Mouse (Mus musculus): ENCODE results near the gene Trim34b. TPM values are rescaled to one million over a fixed set of nuclear protein-coding genes. Genes with fewer than 3 reads are reported as not detected.
"Not testable (repeated sequence)": the region's sequence is repeated elsewhere in the genome, so short reads cannot be mapped to it uniquely, and the experiment has no call there.

The Trim34b gene
- polyA plus RNA-seq (2012; rRNA removed) = not detected in 2 replicates

DNA sequence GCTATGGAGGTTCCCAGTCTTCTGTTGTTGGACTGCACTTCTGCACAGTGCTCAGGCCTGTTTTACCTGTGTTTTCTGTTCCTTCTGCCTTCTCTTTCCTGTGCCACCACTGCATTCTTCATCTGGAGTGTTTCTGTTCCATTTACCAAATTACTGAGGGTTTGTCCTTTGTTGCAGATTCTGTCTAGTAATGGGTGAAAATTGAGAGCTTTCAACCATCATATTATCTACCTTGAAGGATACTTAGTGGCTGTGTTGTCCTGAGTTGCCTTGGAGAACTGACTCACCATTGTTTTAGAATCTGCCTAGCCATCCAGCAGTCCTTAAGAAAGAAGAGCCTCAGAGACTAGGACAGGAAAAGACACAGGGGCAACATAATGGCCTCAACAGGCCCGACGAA is at the start of gene Trim34b:
Gene Trim34b, plus strand, starts transcription at position 301 of the 400 bp plus-strand sequence.
- not testable (repeated sequence) for H3K27ac ChIP-seq (ENCODE audit: insufficient read depth, low read length); DNase-seq
- WGBS = 86% methylated on average over 2 of the region's 2 CpGs

GRCm38 (mm10) chr7:104287576-104288443 is 41.5 kb upstream of the Trim34b start, which contains the start of gene Trim5:
TSS of gene Trim5 (minus strand) at chr7:104288094.
- not testable (repeated sequence) for H3K4me1 ChIP-seq (ENCODE audit: control insufficient read depth, insufficient read depth, low read length); H3K4me3 ChIP-seq (replicated peaks; ENCODE audit: insufficient read depth, low read depth, low read length); DNase-seq; H3K27me3 ChIP-seq (ENCODE audit: control insufficient read depth, insufficient read depth, low read length); H3K27ac ChIP-seq (ENCODE audit: insufficient read depth, low read length)
- WGBS = 45% methylated on average over 14 of the region's 14 CpGs

More for the DNA sequence above, at the start of gene Trim34b:
- H3K27me3 ChIP-seq (ENCODE audit: control insufficient read depth, insufficient read depth, low read length); H3K4me3 ChIP-seq (replicated peaks; ENCODE audit: insufficient read depth, low read depth, low read length); H3K4me1 ChIP-seq (ENCODE audit: control insufficient read depth, insufficient read depth, low read length): not testable (repeated sequence)

- WGBS = 92% methylated on average over 1 of the region's 1 CpGs
- no peak for TF ChIP-seq POLR2A (IDR thresholded peaks at IDR 0.05; ENCODE audit: borderline replicate concordance, insufficient read depth, low read length)
- no peak for TF ChIP-seq CTCF (IDR thresholded peaks at IDR 0.05; ENCODE audit: borderline replicate concordance, insufficient read depth, low read depth, low read length)
- Histone ChIP-seq H3K4me3 (replicated peaks; ENCODE audit: insufficient read depth, low read depth, low read length) (no peak overlapping the region), H3K4me1 (ENCODE audit: control insufficient read depth, insufficient read depth, low read length) (no peaks in the 10 kb centered on the region), H3K27ac (ENCODE audit: insufficient read depth, low read length) (no peak overlapping the region), H3K27me3 (ENCODE audit: control insufficient read depth, insufficient read depth, low read length) (no peaks in the 10 kb centered on the region)
- DNase-seq = no peak
Measured at GRCm38 (mm10) chr7:104290641-104291040, 38.6 kb upstream of the Trim34b start.

- 75% methylated on average over 5 of the region's 5 CpGs for WGBS
Measured at GRCm38 (mm10) chr7:104291638-104292400, 37.5 kb upstream of the Trim34b start.

GRCm38 (mm10) chr7:104314796-104315353 is 14.4 kb upstream of the Trim34b start:
- no peaks in the 10 kb centered on the region for H3K27me3 ChIP-seq (ENCODE audit: control insufficient read depth, insufficient read depth, low read length)
- DNase-seq = no peak
- H3K4me1 ChIP-seq (ENCODE audit: control insufficient read depth, insufficient read depth, low read length) = no peaks in the 10 kb centered on the region
- 15% methylated on average over 15 of the region's 15 CpGs for WGBS
- H3K27ac ChIP-seq (ENCODE audit: insufficient read depth, low read length) = no peak overlapping the region
- no peak overlapping the region for H3K4me3 ChIP-seq (replicated peaks; ENCODE audit: insufficient read depth, low read depth, low read length)
- TF ChIP-seq CTCF (IDR thresholded peaks at IDR 0.05; ENCODE audit: borderline replicate concordance, insufficient read depth, low read depth, low read length) = no peak

More at GRCm38 (mm10) chr7:104291638-104292400, 37.5 kb upstream of the Trim34b start:
- Histone ChIP-seq H3K27me3 (ENCODE audit: control insufficient read depth, insufficient read depth, low read length) (no peaks in the 10 kb centered on the region), H3K4me3 (replicated peaks; ENCODE audit: insufficient read depth, low read depth, low read length) (no peak overlapping the region), H3K27ac (ENCODE audit: insufficient read depth, low read length) (no peak overlapping the region), H3K4me1 (ENCODE audit: control insufficient read depth, insufficient read depth, low read length) (no peaks in the 10 kb centered on the region)
- DNase-seq = no peak
- TF ChIP-seq CTCF (IDR thresholded peaks at IDR 0.05; ENCODE audit: borderline replicate concordance, insufficient read depth, low read depth, low read length) = no peak

DNA sequence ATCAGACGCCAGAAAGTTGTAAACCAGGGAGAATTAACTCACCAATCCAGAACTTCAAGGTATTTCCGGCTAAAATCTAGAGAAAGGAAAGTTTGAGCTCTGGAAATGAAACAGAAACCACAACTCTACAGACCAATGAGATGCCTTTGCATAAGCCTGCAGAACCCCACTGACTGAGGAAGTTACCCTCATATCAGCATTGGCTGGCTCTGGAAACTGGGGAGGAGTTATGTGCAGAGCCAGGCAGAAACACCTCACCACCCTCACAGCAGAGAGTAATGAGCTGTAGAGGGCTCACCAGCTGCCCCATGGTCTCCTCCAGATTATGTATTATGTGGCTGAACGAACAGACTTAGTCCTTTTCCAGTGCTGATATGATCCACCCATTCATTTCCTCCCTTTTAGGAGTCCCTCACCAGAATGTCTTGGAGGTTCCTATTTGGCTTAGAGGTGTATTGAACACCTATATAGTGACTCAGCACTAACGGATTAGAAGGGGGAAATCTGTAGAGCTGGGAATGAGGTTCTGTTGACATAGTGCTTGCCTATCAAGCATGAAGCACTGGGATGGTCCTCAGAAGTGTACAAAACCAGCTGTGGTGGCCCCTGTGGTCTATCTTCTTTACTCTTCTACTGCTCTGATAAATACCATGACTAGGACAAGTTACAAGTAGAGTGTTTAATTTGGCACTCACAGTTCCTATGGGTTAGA is 13.7 kb upstream of the Trim34b start, which contains the start of gene Trim12a:
Gene Trim12a, minus strand, starts transcription at position 98 of the 712 bp plus-strand sequence.
- 22% methylated on average over 4 of the region's 4 CpGs for WGBS
- not testable (repeated sequence) for H3K27ac ChIP-seq (ENCODE audit: insufficient read depth, low read length); H3K27me3 ChIP-seq (ENCODE audit: control insufficient read depth, insufficient read depth, low read length); H3K4me1 ChIP-seq (ENCODE audit: control insufficient read depth, insufficient read depth, low read length); DNase-seq; H3K4me3 ChIP-seq (replicated peaks; ENCODE audit: insufficient read depth, low read depth, low read length)

DNA sequence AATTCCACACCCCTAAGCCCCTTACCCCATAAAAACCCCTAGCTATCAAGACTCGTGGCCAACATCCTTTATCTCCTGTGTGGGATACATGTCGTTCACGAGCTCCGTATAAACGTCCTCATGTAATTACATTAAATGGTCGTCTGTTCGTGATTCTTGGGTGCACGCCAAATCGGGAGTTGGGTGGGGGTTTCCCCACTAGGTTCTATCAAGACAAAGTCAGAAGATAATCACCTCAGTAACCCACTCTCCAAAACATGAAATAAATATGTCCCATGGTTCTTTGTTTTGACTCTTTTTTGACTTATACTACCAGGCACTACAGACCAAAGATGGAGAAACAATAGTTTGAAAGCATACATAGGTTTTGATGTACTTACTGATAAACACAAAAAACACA is 7.2 kb upstream of the Trim34b start:
- H3K4me3 ChIP-seq (replicated peaks; ENCODE audit: insufficient read depth, low read depth, low read length) = no peak overlapping the region
- no peak for DNase-seq
- no peaks in the 10 kb centered on the region for H3K4me1 ChIP-seq (ENCODE audit: control insufficient read depth, insufficient read depth, low read length)
- TF ChIP-seq CTCF (IDR thresholded peaks at IDR 0.05; ENCODE audit: borderline replicate concordance, insufficient read depth, low read depth, low read length) (no peak), POLR2A (IDR thresholded peaks at IDR 0.05; ENCODE audit: borderline replicate concordance, insufficient read depth, low read length) (no peak)
- H3K27ac ChIP-seq (ENCODE audit: insufficient read depth, low read length) = no peak overlapping the region
- H3K27me3 ChIP-seq (ENCODE audit: control insufficient read depth, insufficient read depth, low read length) = no peaks in the 10 kb centered on the region
- 62% methylated on average over 9 of the region's 9 CpGs for WGBS

- WGBS = 84% methylated on average over 3 of the region's 3 CpGs
- H3K27ac ChIP-seq (ENCODE audit: insufficient read depth, low read length); H3K4me3 ChIP-seq (replicated peaks; ENCODE audit: insufficient read depth, low read depth, low read length); H3K4me1 ChIP-seq (ENCODE audit: control insufficient read depth, insufficient read depth, low read length); DNase-seq; H3K27me3 ChIP-seq (ENCODE audit: control insufficient read depth, insufficient read depth, low read length): not testable (repeated sequence)
Measured at GRCm38 (mm10) chr7:104335547-104335946, 6.3 kb downstream of the Trim34b start.

GRCm38 (mm10) chr7:104340744-104341143 is 11.5 kb downstream of the Trim34b start:
- H3K4me3 ChIP-seq (replicated peaks; ENCODE audit: insufficient read depth, low read depth, low read length); DNase-seq; H3K27ac ChIP-seq (ENCODE audit: insufficient read depth, low read length); H3K27me3 ChIP-seq (ENCODE audit: control insufficient read depth, insufficient read depth, low read length); H3K4me1 ChIP-seq (ENCODE audit: control insufficient read depth, insufficient read depth, low read length): not testable (repeated sequence)
- WGBS = 73% methylated on average over 2 of the region's 4 CpGs

DNA sequence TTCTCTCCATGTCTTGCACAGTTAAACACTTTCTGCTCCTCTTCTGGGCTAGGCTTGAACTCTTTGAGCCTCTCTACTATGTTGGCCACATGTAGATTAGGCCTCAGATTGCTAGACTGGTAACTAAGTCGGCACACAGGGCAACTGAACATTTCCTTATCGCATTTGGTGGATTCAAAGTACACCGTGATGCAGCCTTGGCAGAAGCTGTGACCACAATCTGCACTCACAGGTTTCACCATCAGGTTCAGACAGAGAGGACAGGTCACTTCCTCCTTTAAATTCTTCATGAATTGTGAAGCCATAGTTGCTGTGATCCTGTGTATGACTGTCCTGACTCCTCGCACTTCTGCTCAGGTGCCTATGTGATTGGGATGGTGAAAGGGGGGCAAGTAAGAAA is 18.8 kb downstream of the Trim34b start:
- not testable (repeated sequence) for H3K4me3 ChIP-seq (replicated peaks; ENCODE audit: insufficient read depth, low read depth, low read length); H3K4me1 ChIP-seq (ENCODE audit: control insufficient read depth, insufficient read depth, low read length); H3K27ac ChIP-seq (ENCODE audit: insufficient read depth, low read length); DNase-seq; H3K27me3 ChIP-seq (ENCODE audit: control insufficient read depth, insufficient read depth, low read length)
- 82% methylated on average over 4 of the region's 4 CpGs for WGBS
